Mouse (Mus musculus) kidney, adult 2 months (tissue): Measurements from ENCODE around the gene Gm6268.

ENCODE experiments used
- CTCF ChIP-seq: fragments of 200-500 bp; conservative IDR thresholded peaks from 2 replicates; pipeline ENCODE4 v1.5.1; 2011; ENCODE audit warnings: low read depth, mild to moderate bottlenecking, control low read depth, low read length, moderate library complexity, mixed read lengths; ENCODE audit not compliant: insufficient read depth, insufficient read length
- POLR2A ChIP-seq: fragments of 200-500 bp; IDR thresholded peaks from one replicate; pipeline ENCODE4 v1.6.1; 2011; ENCODE audit warnings: low read depth, low read length, control low read depth

DNA sequence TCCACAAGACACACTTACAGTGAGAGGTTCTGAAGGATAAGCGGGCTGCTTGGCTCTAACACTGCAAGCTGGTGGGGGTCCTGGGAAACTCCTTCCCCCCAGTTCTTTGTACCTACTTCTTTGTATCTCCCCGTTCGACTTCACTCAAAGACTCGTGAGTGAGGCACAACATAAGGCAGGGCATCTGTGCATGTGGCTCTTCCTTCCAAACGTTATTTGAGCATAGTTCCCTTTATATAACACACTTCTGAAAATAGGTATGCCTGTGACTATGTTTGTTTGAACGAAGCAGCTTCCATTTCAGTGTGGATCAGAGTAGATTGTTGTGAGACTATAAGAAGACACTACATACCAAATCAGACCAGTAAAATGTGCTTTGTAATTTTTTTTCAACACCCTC is 8.4 kb upstream of the Gm6268 start:
- TF ChIP-seq CTCF (no peak), POLR2A (no peak)
